Mouse (Mus musculus) liver, postnatal 0 days (tissue): ENCODE data around the gene Otc.

Experiments used
- CTCF ChIP-seq: sonication (generic); IDR thresholded peaks from 2 replicates; pipeline ENCODE4 v1.5.1; 2016; ENCODE audit warnings: antibody characterized with exemption, low read depth
- EP300 ChIP-seq: IDR thresholded peaks from 2 replicates; pipeline ENCODE4 v1.6.1; 2016; ENCODE audit warnings: antibody characterized with exemption, low read depth, mild to moderate bottlenecking

- TF ChIP-seq EP300 (no peak), CTCF (no peak)
Measured at GRCm38 (mm10) chrX:10268308-10268707, 16.2 kb downstream of the Otc start.
